17 mouse cellular contexts compared by ENCODE assay signal in the genomic region with DNA sequence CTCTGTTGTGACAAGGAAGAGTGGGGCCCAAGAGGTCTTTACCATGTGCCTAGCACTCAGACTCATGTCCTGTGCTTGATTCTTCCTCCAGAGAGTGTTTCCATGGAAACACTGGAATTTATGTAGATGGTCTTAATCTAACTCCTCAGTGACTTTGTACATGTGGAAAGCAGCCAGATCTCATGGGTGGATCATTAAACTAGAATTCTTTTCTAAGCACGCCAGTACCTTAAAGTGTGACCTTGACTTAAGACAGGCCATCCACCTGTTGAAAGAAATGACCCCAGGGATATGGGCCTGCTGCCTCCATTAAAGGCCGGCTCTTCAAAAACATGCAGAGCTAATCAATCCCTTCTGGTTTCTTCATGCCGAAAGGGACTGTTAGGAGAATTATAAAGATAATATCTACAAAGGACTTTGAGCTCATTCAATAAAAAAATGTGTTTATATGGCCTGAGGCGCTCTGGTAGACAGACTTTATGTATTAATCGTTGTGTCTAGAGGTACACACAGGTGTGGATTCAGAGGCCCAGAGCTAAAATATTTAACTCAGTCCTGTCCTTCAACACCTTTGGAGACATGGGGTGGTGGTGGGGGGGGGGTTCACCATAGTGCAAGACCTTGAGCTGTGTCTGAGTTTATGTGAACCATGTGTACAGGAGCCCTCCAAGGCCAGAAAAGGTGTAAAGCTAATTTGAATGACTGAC.
DNase-seq lines count a peak whose midpoint lies in the region; ATAC-seq and TF ChIP-seq lines count a peak whose summit lies in the region.
"Had no signal": no experiment of that assay in that cellular context is flagged by ENCODE, and none has a peak within 500 bp of the region (broad histone marks: within the 10 kb centered on the region; RNA-seq: fewer than 3 reads in every experiment).

No protein-coding gene starts in this region.

- no peaks in the 10 kb centered on the region for H3K9me3 ChIP-seq in embryonic facial prominence, embryonic 11.5 days (replicated peaks; ENCODE audit: control insufficient read depth, low read length)
- H3K9me3 ChIP-seq in embryonic facial prominence, embryonic 10.5 days, result no peaks in the 10 kb centered on the region
- no peaks in the 10 kb centered on the region for H3K9me3 ChIP-seq in intestine, postnatal 0 days (ENCODE audit: control insufficient read depth)
- H3K9me3 ChIP-seq: embryonic facial prominence, embryonic 15.5 days; forebrain, embryonic 13.5 days; lung, embryonic 15.5 days; neural tube, embryonic 13.5 days; stomach, embryonic 15.5 days had no signal

- peak; percentile 19 for DNase-seq in embryonic facial prominence, embryonic 11.5 days (ENCODE audit: low spot score)
- DNase-seq in embryonic facial prominence, embryonic 10.5 days (ENCODE audit: low spot score), result no peak
- no peak for DNase-seq in Patski (ENCODE audit: low read depth, low spot score)
- peak; percentile 81 for DNase-seq in kidney, postnatal 14 days
- no peak for DNase-seq in urinary bladder, postnatal 36 days (ENCODE audit: low spot score in 2 of 2)
- DNase-seq in right cerebral cortex, postnatal 10 days (ENCODE audit: low spot score in 2 of 2), result no peak
- no peak for DNase-seq in spleen, postnatal 14 days (ENCODE audit: low spot score in 2 of 2)
- DNase-seq: adrenal gland, adult 2 months; cerebellum, adult 11-12 months; liver; thymus, postnatal 14 days had no signal

- no peak for TF ChIP-seq CTCF in Patski (IDR thresholded peaks at IDR 0.05)
- TF ChIP-seq CTCF in intestine, postnatal 0 days (IDR thresholded peaks at IDR 0.05; ENCODE audit: low read depth), result no peak

- no peaks in the 10 kb centered on the region for H3K4me1 ChIP-seq in embryonic facial prominence, embryonic 11.5 days (ENCODE audit: control insufficient read depth, insufficient read depth, low read length)
- peaks cover 6% of the 10 kb centered on the region; the same call in 1 of the 2 replicates for H3K4me1 ChIP-seq in embryonic facial prominence, embryonic 10.5 days
- 0 out of 2 replicates have a peak, but pooled peaks cover under 1% of the 10 kb centered on the region for H3K4me1 ChIP-seq in intestine, postnatal 0 days (replicated peaks; ENCODE audit: control insufficient read depth, insufficient read depth, low read length)
- H3K4me1 ChIP-seq: embryonic facial prominence, embryonic 15.5 days; forebrain, embryonic 13.5 days; lung, embryonic 15.5 days; neural tube, embryonic 13.5 days; stomach, embryonic 15.5 days had no signal

- no peaks in the 10 kb centered on the region for H3K36me3 ChIP-seq in embryonic facial prominence, embryonic 11.5 days (replicated peaks; ENCODE audit: control insufficient read depth, insufficient read depth, low read depth, low read length)
- H3K36me3 ChIP-seq in embryonic facial prominence, embryonic 10.5 days (replicated peaks), result no peaks in the 10 kb centered on the region
- H3K36me3 ChIP-seq in intestine, postnatal 0 days (ENCODE audit: control insufficient read depth, insufficient read depth), result no peaks in the 10 kb centered on the region
- H3K36me3 ChIP-seq: embryonic facial prominence, embryonic 15.5 days; lung, embryonic 15.5 days; neural tube, embryonic 13.5 days; stomach, embryonic 15.5 days had no signal

- H3K27ac ChIP-seq in embryonic facial prominence, embryonic 11.5 days (replicated peaks; ENCODE audit: low read depth, low read length), result no peak overlapping the region
- no peak overlapping the region for H3K27ac ChIP-seq in embryonic facial prominence, embryonic 10.5 days (replicated peaks)
- H3K27ac ChIP-seq in intestine, postnatal 0 days (ENCODE audit: low read depth, low read length), result peak overlapping the region; percentile 17; the same call in 1 of the 2 replicates
- H3K27ac ChIP-seq: embryonic facial prominence, embryonic 15.5 days; forebrain, embryonic 13.5 days; lung, embryonic 15.5 days; neural tube, embryonic 13.5 days; stomach, embryonic 15.5 days had no signal

- no peak for ATAC-seq in embryonic facial prominence, embryonic 11.5 days (replicated peaks; ENCODE audit: insufficient number of reproducible peaks, low FRiP score, low TSS enrichment, low read depth)
- ATAC-seq in Patski, result peak; percentile 35
- ATAC-seq in intestine, postnatal 0 days, result peak; percentile 91
- ATAC-seq: forebrain, embryonic 13.5 days had no signal

- CTCF ChIA-PET in Patski (lab: Charles Lee), result interaction anchor here (0.7 to 2.2 kb wide), 4 partner anchors 13 to 61 kb away, joined by 3 to 5 read pairs (median 4); partner anchors contain the start of gene Gls

- no peak overlapping the region for H3K4me2 ChIP-seq in embryonic facial prominence, embryonic 11.5 days (ENCODE audit: low read depth, low read length)
- H3K4me2 ChIP-seq in intestine, postnatal 0 days (replicated peaks; ENCODE audit: low read depth), result no peak overlapping the region
- H3K4me2 ChIP-seq: embryonic facial prominence, embryonic 15.5 days; forebrain, embryonic 13.5 days; lung, embryonic 15.5 days; neural tube, embryonic 13.5 days; stomach, embryonic 15.5 days had no signal

- WGBS in embryonic facial prominence, embryonic 11.5 days, result 52% methylated on average over 5 of the region's 5 CpGs
- WGBS in embryonic facial prominence, embryonic 10.5 days, result 68% methylated on average over 5 of the region's 5 CpGs
- 43% methylated on average over 5 of the region's 5 CpGs for WGBS in intestine, postnatal 0 days

- H3K27me3 ChIP-seq in embryonic facial prominence, embryonic 11.5 days (ENCODE audit: control insufficient read depth, insufficient read depth, low read length), result no peaks in the 10 kb centered on the region
- no peaks in the 10 kb centered on the region for H3K27me3 ChIP-seq in embryonic facial prominence, embryonic 10.5 days (replicated peaks; ENCODE audit: low read depth, poor library complexity, severe bottlenecking)
- no peaks in the 10 kb centered on the region for H3K27me3 ChIP-seq in Patski
- H3K27me3 ChIP-seq in intestine, postnatal 0 days (replicated peaks; ENCODE audit: control insufficient read depth, insufficient read depth, low read length), result no peaks in the 10 kb centered on the region
- H3K27me3 ChIP-seq: embryonic facial prominence, embryonic 15.5 days; forebrain, embryonic 13.5 days; lung, embryonic 15.5 days; neural tube, embryonic 13.5 days; stomach, embryonic 15.5 days had no signal

- no peak overlapping the region for H3K9ac ChIP-seq in embryonic facial prominence, embryonic 11.5 days (replicated peaks; ENCODE audit: low read length)
- H3K9ac ChIP-seq in intestine, postnatal 0 days (ENCODE audit: low read depth, low read length), result no peak overlapping the region
- H3K9ac ChIP-seq: embryonic facial prominence, embryonic 15.5 days; forebrain, embryonic 13.5 days; lung, embryonic 15.5 days; neural tube, embryonic 13.5 days; stomach, embryonic 15.5 days had no signal

- POLR2A ChIA-PET in Patski (lab: Charles Lee), result interaction anchor here (0.6 to 1.1 kb wide), 2 partner anchors 18 to 61 kb away, joined by 3 to 4 read pairs; no protein-coding TSS in a partner anchor

- in situ Hi-C loops in Patski (cut with MboI; ENCODE audit: low pct_unique_long_range_greater_than_20kb), result no loop called here

- no peak overlapping the region for H3K4me3 ChIP-seq in embryonic facial prominence, embryonic 11.5 days (ENCODE audit: low read depth, low read length)
- no peak overlapping the region for H3K4me3 ChIP-seq in embryonic facial prominence, embryonic 10.5 days
- no peak overlapping the region for H3K4me3 ChIP-seq in intestine, postnatal 0 days (ENCODE audit: low read depth, low read length)
- H3K4me3 ChIP-seq: embryonic facial prominence, embryonic 15.5 days; forebrain, embryonic 13.5 days; lung, embryonic 15.5 days; neural tube, embryonic 13.5 days; stomach, embryonic 15.5 days had no signal

Comparison
In these comparisons a context has a peak if more than half of its experiments do, and no peak if none do; other contexts are left out.
1. DNase-seq: peak in embryonic facial prominence, embryonic 11.5 days (single experiment) and kidney, postnatal 14 days (single experiment); none in embryonic facial prominence, embryonic 10.5 days (single experiment), Patski (single experiment), urinary bladder, postnatal 36 days (0 of 2), right cerebral cortex, postnatal 10 days (0 of 2) and spleen, postnatal 14 days (0 of 2).